Mouse (Mus musculus): Measurements from ENCODE around the gene Fbxl21. TPM values are rescaled to one million over a fixed set of nuclear protein-coding genes. Genes with fewer than 3 reads are reported as not detected.

Gene Fbxl21
- polyA plus RNA-seq, 1 experiment from 2014 or later = 2.8 TPM

DNA sequence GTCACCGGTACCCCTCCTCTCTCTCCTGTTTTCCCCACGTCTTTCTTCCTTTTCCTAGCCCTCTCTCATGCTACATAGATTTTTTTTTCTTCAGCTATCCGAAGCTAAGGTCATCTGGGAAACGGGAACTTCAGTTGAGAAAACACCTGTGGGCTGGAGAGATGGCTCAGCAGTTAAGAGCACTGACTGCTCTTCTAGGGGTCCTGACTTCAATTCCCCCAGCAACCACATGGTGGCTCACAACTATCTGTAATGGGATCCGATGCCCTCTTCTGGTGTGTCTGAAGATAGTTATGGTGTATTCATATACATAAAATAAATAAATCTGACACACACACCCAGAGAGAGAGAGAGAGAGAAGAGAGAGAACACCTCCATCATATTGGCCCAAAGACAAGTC lies 13.3 kb downstream of the Fbxl21 start:
- Histone ChIP-seq H3K4me1 (no peaks in the 10 kb centered on the region), H3K4me3 (no peak overlapping the region), H3K9ac (no peak overlapping the region), H3K9me3 (peaks cover 4% of the 10 kb centered on the region; the same call in 1 of the 2 replicates), H3K27me3 (no peaks in the 10 kb centered on the region), H3K4me2 (no peak overlapping the region), H3K36me3 (no peaks in the 10 kb centered on the region), H3K27ac (no peak overlapping the region)
- 75% methylated on average over 5 of the region's 5 CpGs for WGBS
- ATAC-seq (ENCODE audit: insufficient number of reproducible peaks, insufficient read depth, low FRiP score, low TSS enrichment, low read depth) = no peak

GRCm38 (mm10) chr13:56537026-56537425 lies 14.8 kb downstream of the Fbxl21 start:
- Histone ChIP-seq H3K9me3 (peaks cover 4% of the 10 kb centered on the region; the same call in 1 of the 2 replicates), H3K36me3 (no peaks in the 10 kb centered on the region), H3K4me3 (no peak overlapping the region), H3K27ac (no peak overlapping the region), H3K27me3 (no peaks in the 10 kb centered on the region), H3K4me2 (no peak overlapping the region), H3K9ac (no peak overlapping the region), H3K4me1 (no peaks in the 10 kb centered on the region)
- 81% methylated on average over 12 of the region's 12 CpGs for WGBS
- no peak for ATAC-seq (ENCODE audit: insufficient number of reproducible peaks, insufficient read depth, low FRiP score, low TSS enrichment, low read depth)

- Histone ChIP-seq H3K9ac (no peak overlapping the region), H3K27me3 (no peaks in the 10 kb centered on the region), H3K4me3 (no peak overlapping the region), H3K4me2 (no peak overlapping the region), H3K36me3 (no peaks in the 10 kb centered on the region), H3K27ac (no peak overlapping the region), H3K4me1 (no peaks in the 10 kb centered on the region), H3K9me3 (no peaks in the 10 kb centered on the region)
- ATAC-seq (ENCODE audit: insufficient number of reproducible peaks, insufficient read depth, low FRiP score, low TSS enrichment, low read depth) = no peak
- WGBS = 98% methylated on average over 4 of the region's 4 CpGs
Measured at GRCm38 (mm10) chr13:56539846-56540245, 17.6 kb downstream of the Fbxl21 start.

- 79% methylated on average over 9 of the region's 9 CpGs for WGBS
- Histone ChIP-seq H3K9ac (no peak overlapping the region), H3K4me2 (no peak overlapping the region), H3K4me1 (no peaks in the 10 kb centered on the region), H3K27ac (no peak overlapping the region), H3K9me3 (no peaks in the 10 kb centered on the region), H3K4me3 (no peak overlapping the region), H3K27me3 (no peaks in the 10 kb centered on the region), H3K36me3 (no peaks in the 10 kb centered on the region)
- ATAC-seq (ENCODE audit: insufficient number of reproducible peaks, insufficient read depth, low FRiP score, low TSS enrichment, low read depth) = no peak
Measured at GRCm38 (mm10) chr13:56543805-56544204, 21.5 kb downstream of the Fbxl21 start.

- H3K9me3 ChIP-seq = no peaks in the 10 kb centered on the region
- H3K36me3 ChIP-seq = no peaks in the 10 kb centered on the region
- WGBS = 41% methylated on average over 3 of the region's 3 CpGs
- no peaks in the 10 kb centered on the region for H3K4me1 ChIP-seq
- H3K9ac ChIP-seq = no peak overlapping the region
- H3K27me3 ChIP-seq = no peaks in the 10 kb centered on the region
- no peak for ATAC-seq (ENCODE audit: insufficient number of reproducible peaks, insufficient read depth, low FRiP score, low TSS enrichment, low read depth)
- H3K4me3 ChIP-seq = no peak overlapping the region
- H3K4me2 ChIP-seq = no peak overlapping the region
- no peak overlapping the region for H3K27ac ChIP-seq
Measured at GRCm38 (mm10) chr13:56544956-56545355, 22.7 kb downstream of the Fbxl21 start.

GRCm38 (mm10) chr13:56548401-56548800 lies 26.1 kb downstream of the Fbxl21 start, which contains the start of gene Lect2:
Gene Lect2 (minus strand): TSS chr13:56548502.
- WGBS = 78% methylated on average over 9 of the region's 9 CpGs
- Histone ChIP-seq H3K4me3 (no peak within 1 kb of the TSS), H3K9ac (no peak within 1 kb of the TSS), H3K36me3 (no peaks in the 10 kb centered on the region), H3K4me1 (peaks cover 5% of the 10 kb centered on the region; the same call in 1 of the 2 replicates), H3K9me3 (no peaks in the 10 kb centered on the region), H3K4me2 (no peak within 1 kb of the TSS), H3K27me3 (no peaks in the 10 kb centered on the region), H3K27ac (no peak within 1 kb of the TSS)
- no peak for ATAC-seq (ENCODE audit: insufficient number of reproducible peaks, insufficient read depth, low FRiP score, low TSS enrichment, low read depth)

DNA sequence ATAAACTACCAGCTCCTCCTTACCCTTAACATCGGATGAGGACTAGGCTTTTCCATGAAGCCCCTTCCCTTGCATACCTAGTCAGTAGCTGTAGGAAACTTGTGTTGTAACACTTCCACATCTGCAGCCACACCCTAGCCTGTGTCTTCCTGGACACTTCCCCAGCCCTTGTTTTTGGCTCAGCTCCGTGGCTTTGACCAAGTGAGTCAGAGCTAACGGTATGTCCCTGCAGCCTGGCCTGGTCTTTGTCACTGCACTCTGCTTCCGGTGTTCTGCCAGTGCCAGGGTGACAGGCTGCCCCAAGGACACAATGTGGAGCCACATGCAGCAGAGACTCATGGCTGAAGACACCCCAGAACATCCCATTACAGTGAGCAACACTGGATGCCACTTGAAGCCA lies 27.1 kb downstream of the Fbxl21 start:
- H3K4me1 ChIP-seq = peaks cover 11% of the 10 kb centered on the region
- H3K27ac ChIP-seq = no peak overlapping the region
- WGBS = 79% methylated on average over 4 of the region's 4 CpGs
- no peak overlapping the region for H3K9ac ChIP-seq
- no peaks in the 10 kb centered on the region for H3K27me3 ChIP-seq
- H3K4me2 ChIP-seq = no peak overlapping the region
- ATAC-seq (ENCODE audit: insufficient number of reproducible peaks, insufficient read depth, low FRiP score, low TSS enrichment, low read depth) = no peak
- H3K36me3 ChIP-seq = no peaks in the 10 kb centered on the region
- no peak overlapping the region for H3K4me3 ChIP-seq
- no peaks in the 10 kb centered on the region for H3K9me3 ChIP-seq

DNA sequence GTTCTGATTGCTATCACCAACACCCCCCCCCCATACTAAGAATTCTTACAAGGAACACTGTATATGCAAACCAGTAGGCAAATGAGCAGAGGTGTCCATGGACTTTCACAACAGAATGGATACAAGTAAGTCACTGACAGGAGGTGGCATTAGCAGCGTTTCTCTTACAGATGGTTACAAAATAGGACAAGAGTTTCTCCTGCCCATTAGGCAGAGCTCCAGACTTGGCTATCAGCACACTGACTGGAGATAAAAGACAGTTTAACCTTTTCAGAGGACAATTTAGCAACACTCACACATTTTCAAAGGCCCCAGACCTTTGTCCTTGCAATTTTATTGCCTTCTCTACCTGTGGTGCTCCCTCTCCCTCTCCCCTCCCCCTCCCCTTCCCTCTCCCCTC lies 28.3 kb downstream of the Fbxl21 start:
- peaks cover 14% of the 10 kb centered on the region for H3K4me1 ChIP-seq
- ATAC-seq (ENCODE audit: insufficient number of reproducible peaks, insufficient read depth, low FRiP score, low TSS enrichment, low read depth) = no peak
- H3K9ac ChIP-seq = no peak overlapping the region
- no peak overlapping the region for H3K4me3 ChIP-seq
- no peaks in the 10 kb centered on the region for H3K9me3 ChIP-seq
- H3K27ac ChIP-seq = no peak overlapping the region
- H3K4me2 ChIP-seq = no peak overlapping the region
- 48% methylated on average over 1 of the region's 1 CpGs for WGBS
- no peaks in the 10 kb centered on the region for H3K27me3 ChIP-seq
- no peaks in the 10 kb centered on the region for H3K36me3 ChIP-seq

DNA sequence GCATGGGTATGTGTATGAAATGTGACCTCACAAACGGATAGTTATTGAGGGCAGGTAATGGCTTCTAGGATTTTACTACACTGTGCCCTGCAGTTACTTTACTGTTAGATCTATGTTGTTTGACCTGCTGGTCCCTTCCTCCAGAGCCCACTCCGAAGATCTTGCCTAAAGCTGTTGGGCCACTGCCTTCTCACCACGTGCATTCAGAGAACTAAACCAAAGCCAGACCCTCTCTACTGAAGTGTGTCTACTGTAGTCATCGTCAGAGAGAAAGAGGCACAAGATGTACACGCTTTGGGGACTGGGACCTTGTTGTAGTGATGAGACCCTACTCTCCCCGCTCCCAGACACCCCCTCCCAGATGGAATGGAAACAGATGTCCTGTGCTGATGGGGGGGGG lies 29.4 kb downstream of the Fbxl21 start:
- no peak for ATAC-seq (ENCODE audit: insufficient number of reproducible peaks, insufficient read depth, low FRiP score, low TSS enrichment, low read depth)
- Histone ChIP-seq H3K36me3 (no peaks in the 10 kb centered on the region), H3K4me3 (no peak overlapping the region), H3K27me3 (no peaks in the 10 kb centered on the region), H3K4me2 (no peak overlapping the region), H3K27ac (no peak overlapping the region), H3K9ac (no peak overlapping the region), H3K9me3 (no peaks in the 10 kb centered on the region), H3K4me1 (peaks cover 14% of the 10 kb centered on the region)
- 54% methylated on average over 6 of the region's 6 CpGs for WGBS

DNA sequence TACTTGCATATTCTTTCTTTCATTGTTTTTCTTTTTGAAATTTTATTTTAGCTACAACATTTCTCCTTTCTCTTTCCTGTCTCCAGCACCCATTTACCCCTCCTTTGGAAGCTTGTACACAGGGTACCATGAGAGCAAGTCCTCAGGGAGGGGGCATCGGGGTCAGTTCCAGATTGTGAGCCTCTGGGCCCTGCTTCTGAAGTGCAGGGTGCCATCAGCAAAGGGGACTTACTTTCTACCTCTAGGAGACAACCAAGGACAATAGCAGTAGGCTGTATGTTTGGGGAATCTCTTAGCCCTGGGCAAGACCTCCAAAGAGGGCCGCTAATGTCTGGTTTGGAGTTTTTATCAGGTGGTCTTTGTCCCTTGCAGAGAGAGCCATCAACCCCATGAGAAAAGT lies 31.7 kb downstream of the Fbxl21 start:
- H3K9ac ChIP-seq = no peak overlapping the region
- H3K27me3 ChIP-seq = no peaks in the 10 kb centered on the region
- no peaks in the 10 kb centered on the region for H3K36me3 ChIP-seq
- no peak overlapping the region for H3K27ac ChIP-seq
- no peak overlapping the region for H3K4me3 ChIP-seq
- peaks cover 14% of the 10 kb centered on the region for H3K4me1 ChIP-seq
- no peak for ATAC-seq (ENCODE audit: insufficient number of reproducible peaks, insufficient read depth, low FRiP score, low TSS enrichment, low read depth)
- H3K4me2 ChIP-seq = no peak overlapping the region
- 41% methylated on average over 2 of the region's 2 CpGs for WGBS
- no peaks in the 10 kb centered on the region for H3K9me3 ChIP-seq

DNA sequence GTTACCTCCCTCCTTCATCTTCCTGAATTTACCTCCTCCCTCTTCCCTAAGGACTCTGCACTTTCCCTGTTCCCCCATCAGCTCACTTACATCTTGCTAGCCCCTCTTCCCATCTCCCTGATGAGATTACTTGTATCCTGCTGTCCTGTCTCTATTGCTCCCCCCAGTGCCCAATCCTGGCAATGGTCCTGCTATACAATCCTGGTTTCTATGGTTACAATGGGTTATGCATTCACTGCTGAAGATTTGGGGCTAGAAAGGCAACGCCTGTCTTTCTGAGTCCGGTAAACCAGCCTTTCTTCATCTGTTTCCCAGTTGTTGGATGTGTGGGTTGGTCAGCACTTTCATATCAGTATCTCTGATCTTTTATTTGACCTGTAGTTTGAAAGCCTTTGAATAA lies 32.1 kb downstream of the Fbxl21 start:
- H3K4me1 ChIP-seq = peaks cover 14% of the 10 kb centered on the region
- WGBS = 8% methylated on average over 2 of the region's 2 CpGs
- no peak overlapping the region for H3K27ac ChIP-seq
- H3K9me3 ChIP-seq = no peaks in the 10 kb centered on the region
- no peaks in the 10 kb centered on the region for H3K36me3 ChIP-seq
- no peak overlapping the region for H3K4me3 ChIP-seq
- ATAC-seq (ENCODE audit: insufficient number of reproducible peaks, insufficient read depth, low FRiP score, low TSS enrichment, low read depth) = no peak
- no peak overlapping the region for H3K9ac ChIP-seq
- H3K4me2 ChIP-seq = no peak overlapping the region
- no peaks in the 10 kb centered on the region for H3K27me3 ChIP-seq

GRCm38 (mm10) chr13:56555957-56556356 lies 33.7 kb downstream of the Fbxl21 start:
- H3K9me3 ChIP-seq = no peaks in the 10 kb centered on the region
- H3K4me2 ChIP-seq = no peak overlapping the region
- no peak overlapping the region for H3K27ac ChIP-seq
- peaks cover 14% of the 10 kb centered on the region for H3K4me1 ChIP-seq
- no peak overlapping the region for H3K9ac ChIP-seq
- no peak for ATAC-seq (ENCODE audit: insufficient number of reproducible peaks, insufficient read depth, low FRiP score, low TSS enrichment, low read depth)
- H3K4me3 ChIP-seq = no peak overlapping the region
- H3K36me3 ChIP-seq = no peaks in the 10 kb centered on the region
- H3K27me3 ChIP-seq = no peaks in the 10 kb centered on the region
- WGBS = 4% methylated on average over 1 of the region's 1 CpGs

- no peak for ATAC-seq (ENCODE audit: insufficient number of reproducible peaks, insufficient read depth, low FRiP score, low TSS enrichment, low read depth)
- WGBS = 65% methylated on average over 3 of the region's 3 CpGs
- Histone ChIP-seq H3K36me3 (no peaks in the 10 kb centered on the region), H3K4me3 (no peak overlapping the region), H3K9ac (no peak overlapping the region), H3K27ac (no peak overlapping the region), H3K27me3 (no peaks in the 10 kb centered on the region), H3K4me1 (peaks cover 14% of the 10 kb centered on the region), H3K4me2 (no peak overlapping the region), H3K9me3 (no peaks in the 10 kb centered on the region)
Measured at GRCm38 (mm10) chr13:56556701-56557100, 34.4 kb downstream of the Fbxl21 start.
